Mouse (Mus musculus) lung, adult 2 months (tissue): Measurements from ENCODE around the gene Fastkd3. TPM values are rescaled to one million over a fixed set of nuclear protein-coding genes. Genes with fewer than 3 reads are reported as not detected.

Source experiments
- DNase-seq: peaks from one replicate; pipeline ENCODE4 v3.0.0; 2022
- H3K4me1 ChIP-seq: fragments of 200-500 bp; 2 replicates; pipeline ENCODE4 v1.6.1; 2011; ENCODE audit warnings: low read length; ENCODE audit not compliant: control insufficient read depth, insufficient read depth
- H3K4me3 ChIP-seq: fragments of 200-500 bp; replicated peaks from 2 replicates; pipeline ENCODE3; 2011; ENCODE audit warnings: low read depth, mild to moderate bottlenecking, control low read depth, low read length; ENCODE audit errors: extremely low read depth
- CTCF ChIP-seq: fragments of 200-500 bp; IDR thresholded peaks from 2 replicates; pipeline ENCODE4 v1.5.1; 2011; ENCODE audit warnings: mild to moderate bottlenecking, low read length, control low read depth; ENCODE audit not compliant: insufficient read depth
- POLR2A ChIP-seq: fragments of 200-500 bp; IDR thresholded peaks from 2 replicates; pipeline ENCODE4 v1.6.1; 2011; ENCODE audit warnings: low read depth, mild to moderate bottlenecking, control low read depth, low read length, borderline replicate concordance; ENCODE audit errors: extremely low read depth
- WGBS: fragments of 180-500 bp; shearing (Covaris S2); methylation state at CpG from one replicate; pipeline ENCODE4 v1.1.7; 2018; 5-methylcytosine and 5-hydroxymethylcytosine counted together
- polyA plus RNA-seq: library from polyadenylated mRNA; depleted of rRNA; stranded (reverse); fragments of >200 nt; gene quantifications from 2 replicates; pipeline ENCODE4 v1.2.3, GENCODE M21; 2012; rRNA removed

Fastkd3 gene
- polyA plus RNA-seq, 1 experiment: 8.5 TPM

DNA sequence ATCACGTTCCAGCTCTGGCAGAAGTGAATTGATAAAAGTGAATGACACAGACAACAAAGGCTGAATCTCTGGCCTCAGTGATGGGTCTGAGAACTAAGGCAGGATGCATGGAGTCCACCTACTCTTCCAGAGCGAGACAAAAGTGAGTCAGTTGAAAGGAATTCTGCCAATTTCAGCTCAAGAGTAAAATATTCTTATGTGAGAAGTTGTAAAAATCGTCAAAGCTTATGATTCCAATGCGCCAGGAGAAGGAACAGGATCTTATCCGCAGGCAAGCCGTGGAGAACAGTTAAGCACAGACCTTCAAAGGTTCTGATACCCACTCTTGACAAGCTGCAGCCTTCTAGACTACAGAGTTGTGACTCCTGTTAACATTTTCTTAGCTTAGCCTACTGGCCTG is 21.1 kb downstream of the Fastkd3 start:
- 67% methylated on average over 6 of the region's 6 CpGs for WGBS
- TF ChIP-seq POLR2A (no peak), CTCF (no peak)
- DNase-seq: no peak

DNA sequence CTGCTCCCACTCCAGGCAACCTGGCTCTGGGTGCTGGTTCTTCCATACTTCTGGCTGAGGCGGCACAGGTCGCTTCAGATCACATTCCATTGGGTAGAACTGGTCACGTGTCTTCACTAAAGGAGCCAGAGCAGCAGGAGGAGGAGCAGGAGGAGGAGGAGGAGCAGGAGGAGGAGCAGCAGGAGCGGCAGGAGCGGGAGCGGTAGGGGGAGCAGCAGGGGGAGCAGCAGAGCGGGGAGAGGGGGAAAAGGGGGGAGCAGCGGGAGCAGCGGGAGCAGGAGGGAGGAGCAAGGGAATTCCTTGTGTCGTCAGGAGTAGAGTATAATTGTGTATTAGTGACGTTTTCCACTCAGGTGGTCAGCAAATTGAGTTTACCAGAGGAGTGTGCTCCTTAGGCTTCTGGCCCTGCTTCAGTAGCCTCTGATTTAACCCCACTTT is 23.7 kb downstream of the Fastkd3 start:
- TF ChIP-seq POLR2A: no peak
- no peak for TF ChIP-seq CTCF
- H3K4me3 ChIP-seq: peak overlapping the region; percentile 49
- DNase-seq: peak; percentile 23
- 5% methylated on average over 10 of the region's 11 CpGs for WGBS
- no peaks in the 10 kb centered on the region for H3K4me1 ChIP-seq

More for the DNA sequence above, 21.1 kb downstream of the Fastkd3 start:
- Histone ChIP-seq H3K4me1 (no peaks in the 10 kb centered on the region), H3K4me3 (no peak overlapping the region)

DNA sequence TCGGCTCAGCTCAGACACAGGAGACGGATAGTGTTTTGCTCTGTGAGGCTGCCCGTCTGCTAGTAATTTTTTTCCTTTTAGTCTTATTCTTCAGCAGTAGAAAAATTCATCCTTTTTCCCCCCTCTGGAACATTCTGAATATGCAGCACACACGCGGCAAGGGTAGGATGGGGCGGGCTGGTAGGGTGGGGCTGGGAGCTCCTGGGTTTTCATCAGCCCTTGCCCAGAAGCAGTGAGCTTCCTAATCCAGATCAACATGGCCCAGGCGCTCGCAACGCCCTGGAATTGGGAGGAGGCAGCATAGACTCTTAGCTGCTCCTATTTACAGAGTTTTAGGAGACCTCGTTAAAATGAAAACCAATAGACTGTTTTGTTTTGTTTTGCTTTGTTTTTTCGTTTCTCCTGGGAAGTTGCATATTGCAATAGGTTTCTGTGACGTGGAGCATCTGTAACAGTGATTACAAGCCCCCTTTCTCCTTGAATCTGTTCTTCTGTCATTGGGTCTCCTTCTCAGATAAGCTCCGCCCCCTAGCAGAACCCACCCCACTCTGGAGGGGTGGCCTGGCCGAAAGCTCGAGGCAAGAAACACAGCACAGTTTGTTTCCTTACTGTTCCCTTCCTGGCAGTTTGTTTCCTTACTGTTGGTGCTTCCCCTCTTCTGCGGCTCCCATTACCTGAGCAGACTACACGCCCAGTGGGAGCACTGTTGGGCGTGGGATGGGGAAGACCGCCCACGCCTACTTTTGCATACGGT is 25.8 kb downstream of the Fastkd3 start:
- no peak for TF ChIP-seq POLR2A
- no peak for TF ChIP-seq CTCF
- no peak for DNase-seq
- no peaks in the 10 kb centered on the region for H3K4me1 ChIP-seq
- WGBS: 38% methylated on average over 21 of the region's 21 CpGs
- H3K4me3 ChIP-seq: peak overlapping the region; percentile 12

DNA sequence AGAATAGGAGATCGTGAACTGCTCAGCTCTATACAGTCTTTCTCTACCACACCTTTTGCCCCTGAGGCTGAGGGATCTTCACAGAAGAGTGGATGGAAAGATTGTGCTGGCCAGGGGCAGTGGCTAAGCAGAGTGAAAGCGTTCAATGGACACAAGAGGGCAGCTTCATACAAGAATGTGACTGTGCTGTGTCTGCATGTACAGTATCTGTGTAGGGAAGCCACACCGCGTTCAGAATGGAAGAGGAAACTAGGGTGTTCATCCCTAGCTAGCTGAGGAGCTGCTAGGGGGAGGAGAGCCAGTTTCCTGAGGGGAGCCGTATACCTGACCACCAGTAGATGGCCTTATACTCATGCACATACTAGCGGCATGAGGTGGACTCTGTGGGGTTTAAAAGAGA is 40.8 kb downstream of the Fastkd3 start:
- TF ChIP-seq POLR2A (no peak), CTCF (no peak)
- Histone ChIP-seq H3K4me3 (no peak overlapping the region), H3K4me1 (no peaks in the 10 kb centered on the region)
- no peak for DNase-seq
- 61% methylated on average over 6 of the region's 6 CpGs for WGBS

DNA sequence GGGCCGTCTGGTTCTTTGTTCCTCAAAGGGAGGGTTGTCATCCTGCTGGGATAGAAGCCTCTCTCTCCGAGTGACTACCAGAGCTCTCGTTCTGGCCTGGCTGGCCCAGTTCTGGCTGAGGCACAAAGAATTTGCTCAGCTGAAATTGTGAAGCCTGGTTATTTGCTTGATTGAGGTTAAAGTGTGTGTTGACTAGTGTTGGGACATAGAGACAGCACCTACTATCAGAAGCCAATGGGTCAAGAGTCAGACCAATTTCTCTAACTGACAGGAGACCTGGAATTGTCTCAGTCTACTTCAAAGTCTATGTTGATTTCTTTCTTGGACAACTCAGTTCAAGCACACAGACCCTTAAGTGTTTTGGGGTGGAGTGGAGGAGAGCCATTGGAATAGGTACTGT is 45.0 kb downstream of the Fastkd3 start:
- DNase-seq: no peak
- H3K4me3 ChIP-seq: no peak overlapping the region
- no peak for TF ChIP-seq CTCF
- TF ChIP-seq POLR2A: no peak
- whole genome bisulfite sequencing: 54% methylated on average over 3 of the region's 3 CpGs
- H3K4me1 ChIP-seq: no peaks in the 10 kb centered on the region

Other genes with a start within 250 kb of the Fastkd3 start
- gene Mtrr, start 85 bp upstream of the Fastkd3 start, polyA plus RNA-seq: 7.8 and 9.8 TPM in 2 replicates
- gene 1700001L19Rik, start 15.2 kb downstream of the Fastkd3 start, polyA plus RNA-seq: 0.94 and 1.7 TPM in 2 replicates